Mouse (Mus musculus): ENCODE results near the gene Prkar1a. TPM values are rescaled to one million over a fixed set of nuclear protein-coding genes. Genes with fewer than 3 reads are reported as not detected.
"Not testable (repeated sequence)": the region's sequence is repeated elsewhere in the genome, so short reads cannot be mapped to it uniquely, and the experiment has no call there.

The Prkar1a gene
- total RNA-seq, 2 experiments from 2014 or later, result 59.8 to 104 TPM

DNA sequence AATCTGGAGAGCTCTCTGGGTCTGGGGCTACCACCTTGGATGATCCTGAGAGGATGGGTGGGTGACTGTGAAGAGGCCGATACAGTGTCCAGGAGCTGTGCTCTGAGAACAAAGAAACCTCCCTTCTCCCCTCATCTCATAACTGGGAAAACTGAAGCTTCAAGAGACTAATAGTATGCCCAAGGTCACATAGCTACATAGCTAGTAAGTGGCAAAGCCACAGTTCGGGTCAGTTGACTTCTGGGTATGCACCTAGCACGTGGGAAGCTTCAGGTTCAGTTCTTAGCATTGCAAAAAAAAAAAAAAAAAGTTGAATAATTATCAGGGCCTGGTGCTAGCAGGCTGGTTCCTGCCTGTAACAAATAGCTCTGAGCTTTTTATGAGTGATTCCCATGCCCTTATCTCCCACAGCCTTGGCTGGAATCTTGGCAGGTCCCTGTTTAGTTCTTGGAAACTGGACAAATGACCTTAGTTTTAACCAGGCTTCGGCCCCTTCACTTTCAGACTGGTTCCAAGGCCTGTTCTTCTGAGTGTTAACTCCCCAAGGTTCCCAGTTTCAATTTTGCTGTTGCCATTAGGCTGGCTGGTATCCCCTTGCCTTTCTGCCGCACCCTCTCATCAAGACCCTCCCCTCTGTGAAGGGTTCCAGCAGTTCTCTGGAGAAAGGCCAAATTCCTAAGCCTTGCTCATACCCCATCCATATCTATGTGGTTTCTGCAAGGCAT is 7.5 kb upstream of the Prkar1a start:
- no peak for ATAC-seq (replicated peaks; ENCODE audit: poor library complexity)

DNA sequence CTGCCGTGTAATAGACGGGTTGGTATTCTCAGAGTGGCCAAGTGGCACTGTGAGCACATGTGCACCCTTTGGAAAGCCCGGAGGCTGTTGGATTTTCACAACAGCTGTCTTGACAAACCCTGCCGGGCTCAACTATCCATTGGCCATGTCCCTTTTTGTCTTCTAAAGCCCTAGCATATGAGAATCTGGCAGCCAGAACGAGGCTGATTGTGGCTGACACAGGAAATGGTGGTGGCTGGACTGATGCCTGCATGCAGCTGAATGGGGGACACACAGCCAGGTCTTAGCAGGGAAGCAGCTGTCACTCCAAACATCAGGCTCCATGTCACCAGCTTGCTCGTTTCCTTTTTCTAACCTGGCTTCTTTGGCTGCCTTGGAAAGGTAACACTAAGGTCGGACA is 695 bp upstream of the Prkar1a start:
- peak; percentile 49 for ATAC-seq (replicated peaks; ENCODE audit: poor library complexity)

DNA sequence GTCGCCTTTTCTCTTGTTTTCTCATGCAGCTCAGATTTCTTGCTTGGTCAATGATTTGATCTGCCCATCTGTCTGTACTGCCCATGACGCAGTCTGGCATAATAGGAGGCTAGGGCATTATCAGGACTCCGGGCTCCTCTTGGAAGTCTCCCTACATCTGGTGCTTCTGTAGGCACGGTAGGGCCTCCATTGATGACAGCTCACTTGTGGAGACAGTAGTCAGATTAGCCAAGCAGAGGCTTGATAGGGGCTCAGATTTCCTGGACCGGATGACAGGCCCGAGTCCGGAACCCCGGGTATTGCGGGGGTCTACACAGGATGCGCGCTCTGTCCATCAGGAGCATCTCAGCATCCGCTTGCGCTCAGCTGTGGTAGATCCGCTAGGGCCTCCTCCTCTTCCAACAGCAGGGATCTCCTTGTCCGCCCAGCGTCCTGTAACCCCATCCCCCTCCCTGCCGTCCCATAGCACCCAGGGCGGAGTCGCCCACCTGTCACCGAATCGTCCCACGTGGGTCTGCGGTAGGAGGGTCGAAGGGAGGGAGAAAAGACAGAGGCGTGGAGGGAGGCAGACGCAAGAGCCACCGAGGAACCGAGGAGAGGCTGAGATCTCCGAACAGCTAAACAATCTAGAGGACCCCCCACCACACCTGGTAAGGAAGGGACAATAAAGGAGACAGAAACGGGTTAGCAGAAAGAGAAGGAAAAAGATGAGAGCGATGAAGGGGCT is 933 bp downstream of the Prkar1a start:
- ATAC-seq (replicated peaks; ENCODE audit: poor library complexity), result peak; percentile 37

DNA sequence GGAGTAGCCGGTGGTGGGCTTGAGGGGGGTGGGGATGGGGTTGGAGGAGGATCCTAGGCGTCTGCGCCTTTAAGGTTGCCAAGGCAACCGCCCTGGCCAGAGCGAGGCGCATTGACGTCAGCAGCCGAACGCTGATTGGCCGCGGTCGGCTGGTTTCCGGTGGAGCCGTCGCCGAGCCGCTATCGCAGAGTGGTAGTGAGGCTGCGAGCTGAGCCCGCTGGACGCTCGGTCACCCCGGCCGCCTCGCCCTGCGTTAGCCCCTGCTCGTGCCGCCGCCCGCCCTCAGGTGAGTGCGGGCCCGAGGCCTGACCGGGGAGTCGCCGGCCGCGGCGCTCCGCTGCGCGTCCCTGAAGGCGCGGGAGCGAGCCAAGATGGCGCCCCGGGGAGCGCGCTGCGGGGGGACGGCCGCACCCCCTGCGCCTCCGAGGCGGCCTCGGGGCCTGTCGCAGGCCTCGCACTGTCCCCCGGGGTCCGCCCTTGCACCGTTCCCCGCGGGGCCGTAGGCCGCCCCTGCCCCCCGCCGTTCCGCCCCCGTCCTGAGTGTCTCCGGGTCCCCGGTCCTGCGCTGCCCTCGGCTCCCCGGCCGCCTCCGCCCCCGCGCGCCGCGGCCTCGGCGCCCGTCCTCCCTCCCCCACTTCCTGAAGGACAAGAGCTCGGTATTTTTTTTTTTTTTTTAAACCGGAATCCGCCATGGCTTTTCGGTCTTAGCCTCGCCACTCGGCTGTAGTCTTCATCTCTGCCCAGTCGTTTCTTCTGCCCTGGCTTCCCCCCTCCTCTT is 1.8 kb downstream of the Prkar1a start:
- peak; percentile 75 for ATAC-seq (replicated peaks; ENCODE audit: poor library complexity)

DNA sequence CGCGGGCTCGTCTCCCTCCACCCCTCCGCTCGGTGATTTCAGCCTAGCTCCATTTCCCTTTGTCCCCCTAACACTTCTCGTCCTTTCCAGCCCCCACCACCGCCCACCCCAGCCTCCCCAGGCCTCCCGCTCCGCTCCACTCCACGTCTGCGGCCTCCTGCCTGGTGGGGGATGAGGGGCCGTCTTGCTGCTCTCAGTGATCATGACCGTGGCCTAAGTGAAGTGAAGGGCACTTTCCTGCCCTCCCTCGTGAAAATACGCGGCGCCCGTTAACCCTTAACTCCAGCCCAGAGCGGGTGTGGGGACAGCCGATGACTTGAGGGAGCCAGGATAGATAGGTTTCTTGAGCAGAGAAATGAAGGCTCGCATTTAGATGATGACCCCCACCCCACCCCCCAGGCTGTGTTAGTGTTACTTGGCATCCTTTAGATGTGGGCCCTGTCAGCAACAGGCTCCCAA is 2.4 kb downstream of the Prkar1a start:
- no peak for ATAC-seq (replicated peaks; ENCODE audit: poor library complexity)

DNA sequence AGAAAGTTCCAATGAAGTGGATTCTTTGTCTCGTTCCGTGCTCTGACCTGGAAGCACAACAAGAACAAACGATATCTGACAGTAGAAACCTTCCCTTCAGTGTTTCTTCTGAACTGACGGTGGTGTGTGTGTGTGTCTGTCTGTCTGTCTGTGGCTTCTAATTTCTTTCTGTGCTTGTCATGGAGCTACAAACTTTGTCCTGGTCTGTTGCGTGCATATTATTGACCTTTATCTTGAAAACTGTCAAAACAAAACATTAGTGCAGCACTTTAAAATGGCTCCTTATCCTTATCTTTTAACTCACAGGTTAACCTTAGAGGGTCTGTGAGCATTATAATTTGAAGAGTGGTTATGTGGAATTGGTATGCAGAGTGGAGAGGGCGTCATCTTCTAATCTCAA is 3.3 kb downstream of the Prkar1a start:
- no peak for ATAC-seq (replicated peaks; ENCODE audit: poor library complexity)

DNA sequence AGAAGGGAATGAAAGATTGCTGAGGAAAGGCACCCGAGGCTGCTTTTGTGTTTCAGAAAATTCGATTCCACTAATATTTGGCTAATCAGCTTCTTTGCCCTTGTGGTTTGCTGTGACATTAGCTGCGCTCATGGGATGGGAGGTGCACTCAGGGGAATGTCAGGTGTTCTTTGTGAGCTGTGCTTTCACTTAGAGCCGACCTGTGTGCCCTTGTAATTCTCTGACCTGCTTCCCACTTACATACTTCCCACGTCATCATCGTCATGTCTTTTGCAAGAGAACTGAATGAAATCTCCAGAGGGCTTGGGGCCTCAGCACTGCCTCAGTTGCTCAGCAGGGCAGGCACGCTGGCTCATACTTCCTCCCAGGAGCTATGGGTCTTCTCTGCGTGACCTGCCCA is 4.0 kb downstream of the Prkar1a start:
- ATAC-seq (replicated peaks; ENCODE audit: poor library complexity), result no peak

DNA sequence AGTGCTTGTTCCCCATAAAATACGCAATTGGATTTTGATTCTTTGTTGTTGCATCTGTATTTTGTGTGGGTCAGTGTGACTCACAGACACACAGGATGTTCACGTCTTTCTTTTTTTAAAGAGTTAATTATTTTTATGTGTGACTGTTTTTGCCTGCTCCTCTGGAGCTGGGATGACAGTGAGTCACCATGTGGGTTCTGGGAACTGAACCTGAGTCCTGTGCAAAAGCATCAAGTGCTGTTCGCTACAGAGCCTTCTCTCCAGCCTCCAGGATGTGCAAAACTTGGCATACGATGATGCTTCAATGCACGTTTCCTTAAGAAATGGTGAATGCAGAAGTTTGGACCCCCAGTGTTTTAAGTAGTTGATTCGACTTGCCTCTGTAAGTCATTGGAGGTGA is 5.4 kb downstream of the Prkar1a start:
- ATAC-seq (replicated peaks; ENCODE audit: poor library complexity), result no peak

DNA sequence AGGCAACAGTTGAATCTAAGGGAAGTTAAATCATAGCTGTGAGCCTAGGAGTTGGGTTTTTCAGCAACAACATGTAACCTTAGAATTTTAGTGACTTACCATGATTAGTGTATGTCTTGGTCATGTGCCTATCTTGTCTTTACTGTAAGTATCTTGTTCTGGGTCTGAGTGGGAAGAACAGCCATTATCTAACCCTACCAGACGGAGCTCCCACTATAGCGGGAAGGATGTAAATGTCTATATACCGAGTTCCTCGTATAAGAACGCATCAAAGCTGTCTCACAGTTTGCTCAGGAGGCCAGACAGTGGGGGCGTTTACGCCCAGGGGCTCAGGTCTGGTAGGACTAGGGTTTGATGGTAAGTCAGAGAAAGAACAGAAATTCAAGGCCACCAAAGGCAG is 7.0 kb downstream of the Prkar1a start:
- ATAC-seq (replicated peaks; ENCODE audit: poor library complexity), result peak; percentile 76

DNA sequence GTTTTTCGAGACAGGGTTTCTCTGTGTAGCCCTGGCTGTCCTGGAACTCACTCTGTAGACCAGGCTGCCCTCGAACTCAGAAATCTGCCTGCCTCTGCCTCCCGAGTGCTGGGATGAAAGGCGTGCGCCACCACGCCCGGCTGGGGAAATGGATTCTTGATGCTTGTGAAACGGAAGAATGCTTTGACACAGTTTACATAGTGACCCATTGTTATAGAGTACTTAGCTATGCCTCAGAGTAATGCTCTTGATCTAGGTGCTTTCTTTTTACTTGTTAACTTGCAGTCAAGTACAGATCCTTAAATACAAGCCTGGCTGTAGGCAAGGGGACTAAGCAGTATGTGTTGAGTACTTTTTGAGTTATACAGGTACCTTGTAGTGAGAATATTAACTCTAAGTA is 11.3 kb downstream of the Prkar1a start:
- ATAC-seq (replicated peaks; ENCODE audit: poor library complexity), result not testable (repeated sequence)

DNA sequence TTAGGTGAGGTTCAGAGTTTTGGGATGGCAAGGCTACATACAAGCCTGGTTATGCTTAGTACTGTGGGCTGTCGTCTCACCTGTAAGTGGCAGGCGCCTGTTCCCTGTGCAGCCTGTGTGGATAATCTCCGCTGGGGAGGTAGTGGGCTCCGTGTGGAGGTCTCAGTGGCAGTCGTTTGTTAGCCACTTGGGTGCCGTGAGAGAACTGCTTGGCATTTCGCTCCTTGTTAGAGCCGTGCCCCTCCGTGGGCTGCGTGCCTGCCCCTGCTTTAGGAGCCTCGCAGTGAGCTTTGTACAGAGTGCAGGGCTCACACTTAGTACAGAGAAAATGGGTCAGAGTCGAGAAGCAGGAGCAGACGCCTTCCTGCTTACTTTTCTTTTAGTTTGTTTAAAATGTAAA is 15.1 kb downstream of the Prkar1a start:
- ATAC-seq (replicated peaks; ENCODE audit: poor library complexity), result no peak

DNA sequence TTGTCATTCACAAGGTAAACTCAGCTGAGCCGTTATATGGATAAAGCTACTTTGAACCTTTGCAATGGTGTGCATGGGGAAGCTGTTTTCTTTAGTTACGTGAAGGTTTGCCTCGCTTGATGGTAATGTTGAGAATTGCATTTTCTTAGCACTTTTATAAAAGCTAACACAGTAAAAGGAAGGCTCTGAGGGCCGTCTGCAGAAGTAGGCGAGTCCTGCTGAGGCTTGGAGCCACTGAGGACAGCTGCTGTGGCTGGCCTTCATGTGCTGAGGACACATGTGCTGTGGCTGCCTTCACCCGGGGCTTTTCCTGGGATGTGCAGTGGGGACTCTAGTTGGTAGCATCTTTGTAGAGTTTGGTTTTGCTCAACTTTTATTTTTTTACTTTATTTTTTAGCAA is 16.2 kb downstream of the Prkar1a start:
- ATAC-seq (replicated peaks; ENCODE audit: poor library complexity), result no peak

DNA sequence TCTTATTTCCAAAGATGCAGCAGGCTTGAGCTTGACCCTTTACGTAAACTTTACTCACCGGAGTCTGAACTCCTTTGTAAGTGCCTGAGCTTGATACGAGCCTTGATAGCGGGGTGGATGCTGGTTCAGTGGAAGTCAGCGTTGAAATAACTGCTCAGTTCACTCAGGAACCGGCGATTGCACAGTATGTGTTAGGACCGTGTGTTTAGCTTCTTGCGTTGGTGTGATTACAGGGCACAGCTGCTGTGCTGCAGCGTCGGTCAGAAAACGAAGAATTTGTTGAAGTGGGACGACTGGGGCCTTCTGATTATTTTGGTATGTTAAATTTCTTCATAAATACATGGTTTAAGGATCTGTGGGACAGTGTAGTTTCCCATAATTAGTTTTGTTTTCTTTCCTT is 17.2 kb downstream of the Prkar1a start:
- no peak for ATAC-seq (replicated peaks; ENCODE audit: poor library complexity)

DNA sequence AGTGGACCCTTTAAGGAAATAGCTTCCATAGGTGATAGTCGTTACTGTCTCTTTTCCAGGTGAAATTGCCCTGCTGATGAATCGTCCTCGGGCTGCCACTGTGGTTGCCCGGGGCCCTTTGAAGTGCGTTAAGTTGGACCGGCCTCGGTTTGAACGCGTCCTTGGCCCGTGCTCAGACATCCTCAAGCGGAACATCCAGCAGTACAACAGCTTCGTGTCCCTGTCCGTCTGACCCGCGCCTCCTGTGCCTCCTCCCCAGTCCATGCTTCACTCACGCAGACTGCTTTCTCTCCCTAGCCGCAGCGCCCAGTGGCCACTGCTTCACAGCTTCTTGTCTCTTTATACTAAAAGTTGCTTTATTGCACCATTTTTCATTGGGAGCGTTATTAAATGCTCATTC is 18.2 kb downstream of the Prkar1a start:
- no peak for ATAC-seq (replicated peaks; ENCODE audit: poor library complexity)

DNA sequence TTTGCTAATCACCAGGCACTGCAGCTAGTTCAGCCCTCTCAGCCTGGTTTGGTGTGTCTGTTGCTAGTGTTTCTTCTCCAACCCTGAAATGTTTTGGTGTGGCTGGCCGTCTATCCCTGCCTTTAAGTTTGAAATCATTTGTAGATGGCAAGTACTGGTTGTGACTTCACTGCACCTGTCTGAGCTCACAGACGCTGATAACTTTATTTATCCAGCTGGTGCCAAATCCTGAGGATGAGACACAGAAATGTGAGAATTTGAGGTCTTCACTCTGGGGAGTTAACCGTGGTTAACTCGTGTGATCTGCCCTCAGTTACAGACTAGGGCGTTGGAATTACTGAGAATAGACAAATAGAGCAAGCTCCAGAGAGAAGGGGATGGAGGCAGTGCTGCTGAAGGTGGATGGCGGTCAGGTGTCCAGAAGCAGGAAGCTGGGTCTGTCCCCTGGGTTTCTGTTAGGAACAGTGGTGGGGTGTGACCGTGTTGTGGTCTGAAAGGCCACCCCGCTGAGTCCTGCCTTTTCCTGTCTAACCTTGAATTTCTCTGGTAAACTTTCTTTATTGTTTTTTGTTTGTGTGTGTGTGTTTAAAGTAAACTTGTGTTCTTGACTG is 19.0 kb downstream of the Prkar1a start:
- no peak for ATAC-seq (replicated peaks; ENCODE audit: poor library complexity)

DNA sequence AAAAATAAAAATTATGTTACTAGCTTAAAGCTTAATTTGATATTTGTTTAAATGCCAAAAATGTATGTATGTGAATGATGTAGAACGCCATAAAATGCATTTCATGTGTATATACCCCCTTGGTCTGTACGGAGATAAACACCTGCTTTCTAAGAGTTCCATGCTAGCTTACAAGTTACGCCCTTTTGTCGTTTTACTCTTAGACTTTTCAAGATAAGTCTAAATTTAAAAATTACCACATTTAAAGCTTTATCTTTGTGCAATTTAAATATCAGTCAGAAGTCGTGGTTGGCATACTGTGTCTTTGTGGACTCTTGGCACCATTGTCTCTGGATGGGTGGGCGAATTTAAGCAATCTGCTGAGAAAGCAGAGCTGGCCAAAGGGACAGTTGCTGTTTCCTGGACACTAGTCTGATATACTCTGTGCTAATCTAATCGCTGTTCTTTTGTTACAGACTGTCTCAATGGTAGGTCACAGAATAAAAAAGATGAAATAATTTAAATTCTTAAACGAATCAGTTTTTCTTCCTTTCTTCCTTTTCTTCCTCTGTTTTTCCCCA is 20.0 kb downstream of the Prkar1a start:
- peak; percentile 61 for ATAC-seq (replicated peaks; ENCODE audit: poor library complexity)

DNA sequence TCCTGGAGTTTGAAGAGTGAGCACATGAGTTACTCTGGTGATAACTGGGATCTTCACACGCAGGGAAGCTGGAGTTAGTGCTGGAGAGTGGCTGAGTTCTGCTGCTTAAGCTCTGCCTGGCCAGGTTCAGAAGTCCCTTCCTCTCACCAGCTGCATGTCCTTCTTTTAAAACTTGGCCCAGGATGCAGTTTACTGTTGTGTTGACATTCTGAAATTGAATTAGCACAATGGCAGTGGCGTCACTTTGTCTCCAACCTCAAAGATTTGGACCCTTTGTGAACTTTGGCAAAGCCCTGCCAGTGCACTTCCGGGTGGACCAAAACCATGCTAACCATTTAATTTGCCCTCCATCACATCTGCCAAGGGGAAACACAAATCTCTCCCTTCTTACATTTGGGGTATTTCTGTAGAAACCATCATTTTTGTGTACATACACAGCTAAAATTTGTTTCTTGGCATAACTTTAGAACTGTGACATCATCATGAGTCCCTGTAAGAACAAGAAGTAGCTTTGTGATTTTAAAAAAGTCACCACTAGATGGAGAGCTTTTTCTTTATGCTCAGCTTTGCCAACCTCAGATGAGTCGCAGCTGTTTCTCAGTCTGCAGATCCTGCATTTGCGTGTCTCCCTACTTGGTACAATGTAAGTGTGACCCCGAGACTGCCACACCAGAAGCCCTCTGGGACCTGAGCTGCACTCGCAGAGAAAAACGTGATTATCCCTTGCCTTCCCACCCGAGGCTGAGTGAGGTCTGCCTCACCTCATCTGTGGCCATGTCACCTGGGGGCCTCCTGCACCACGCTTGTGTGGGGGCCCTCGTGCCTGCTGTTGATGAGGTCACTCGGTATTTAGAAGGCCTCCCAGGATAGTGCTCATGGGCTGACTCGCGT is 21.1 kb downstream of the Prkar1a start:
- ATAC-seq (replicated peaks; ENCODE audit: poor library complexity), result peak; percentile 67

DNA sequence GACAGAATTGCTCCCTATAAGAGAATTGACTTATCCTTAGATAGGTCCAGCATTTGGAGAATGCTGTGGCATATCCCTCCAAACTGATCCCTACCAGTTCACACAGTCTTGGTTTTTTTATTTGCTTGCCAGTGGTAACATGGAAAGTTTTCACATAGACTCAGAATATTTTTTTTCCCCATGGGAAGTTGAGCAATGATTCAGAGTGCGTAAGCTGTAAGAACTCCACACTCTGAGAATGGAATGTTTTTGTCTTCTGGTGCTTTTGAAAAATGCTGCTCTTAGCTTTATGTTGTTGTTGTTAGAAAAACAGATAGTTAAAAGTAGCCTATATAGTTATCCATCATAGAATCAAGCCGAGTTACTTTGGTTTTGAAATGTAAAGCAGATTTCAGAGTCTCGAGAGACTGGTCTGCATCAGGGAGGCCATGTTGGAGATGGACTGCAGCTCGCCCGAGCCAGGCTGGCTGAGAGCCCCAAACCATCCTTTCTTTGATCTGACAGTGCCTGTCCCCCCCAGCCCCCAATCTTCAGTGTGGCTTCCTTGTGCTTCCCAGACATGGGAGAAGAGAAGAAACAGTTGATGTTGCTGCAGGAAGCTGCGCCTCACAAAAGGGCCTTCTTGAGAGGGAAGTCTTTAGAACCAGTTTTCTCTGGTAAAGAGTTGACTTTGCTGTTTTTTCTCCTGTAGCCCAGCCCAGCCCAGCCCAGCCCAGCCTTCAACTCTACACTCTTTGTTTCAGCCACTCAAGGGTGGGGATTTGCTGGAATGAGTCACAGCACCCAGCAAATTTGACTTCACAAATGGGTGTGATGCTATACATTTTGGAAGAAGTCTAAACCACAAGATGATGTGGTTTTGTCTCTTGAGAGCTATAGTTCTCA is 22.2 kb downstream of the Prkar1a start:
- ATAC-seq (replicated peaks; ENCODE audit: poor library complexity), result no peak

DNA sequence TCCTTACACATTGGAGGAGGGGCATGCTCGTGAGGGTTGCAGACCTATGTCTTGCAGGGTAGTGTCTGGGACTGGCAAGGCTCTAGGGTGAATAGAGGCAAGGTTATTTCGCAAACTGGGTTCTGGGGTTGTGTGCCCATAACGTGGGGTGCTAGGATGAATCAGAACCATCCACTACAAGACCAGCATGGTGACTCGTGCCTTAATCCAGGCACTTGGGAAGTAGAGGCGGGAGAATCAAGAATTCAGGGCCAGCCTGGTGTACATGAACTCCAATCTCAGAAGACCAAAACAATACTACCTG is 22.8 kb downstream of the Prkar1a start:
- no peak for ATAC-seq (replicated peaks; ENCODE audit: poor library complexity)

All from megakaryocyte progenitor cell, adult 5-6 weeks (primary cell).